Mouse (Mus musculus): ENCODE data around the gene Nhsl2.

DNA sequence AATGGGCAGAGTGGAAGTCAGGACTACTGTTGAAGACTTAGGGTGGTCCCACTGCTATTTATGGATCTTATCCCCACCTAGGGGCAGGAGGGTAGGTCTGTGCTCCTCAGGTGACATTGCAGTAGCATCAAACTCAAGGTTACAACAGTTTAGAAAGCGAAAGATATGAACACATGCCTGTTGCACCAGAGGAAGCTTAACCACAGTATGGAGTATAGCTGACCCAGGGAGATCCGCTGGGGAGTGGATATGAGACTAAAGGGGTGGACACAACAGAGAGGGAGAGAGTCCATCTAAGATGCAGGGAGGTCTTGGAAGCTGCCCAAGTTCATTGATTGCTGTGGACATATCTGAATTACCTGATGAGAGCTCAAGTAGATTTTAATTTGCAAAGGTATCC, 204.2 kb downstream of the Nhsl2 start:
- TF ChIP-seq CTCF (IDR thresholded peaks at IDR 0.05; ENCODE audit: low read depth) (no peak), EP300 (IDR thresholded peaks at IDR 0.05; ENCODE audit: low read depth) (no peak)

Measured in liver, postnatal 0 days (tissue).